Mouse (Mus musculus) retina, postnatal 1 day (tissue): ENCODE data around the gene Gm17577.
"Not testable (repeated sequence)": the region's sequence is repeated elsewhere in the genome, so short reads cannot be mapped to it uniquely, and the experiment has no call there.

Source experiments
- DNase-seq: peaks from one replicate; pipeline ENCODE4 v3.0.0-alpha.2; 2012

The Gm17577 gene

DNA sequence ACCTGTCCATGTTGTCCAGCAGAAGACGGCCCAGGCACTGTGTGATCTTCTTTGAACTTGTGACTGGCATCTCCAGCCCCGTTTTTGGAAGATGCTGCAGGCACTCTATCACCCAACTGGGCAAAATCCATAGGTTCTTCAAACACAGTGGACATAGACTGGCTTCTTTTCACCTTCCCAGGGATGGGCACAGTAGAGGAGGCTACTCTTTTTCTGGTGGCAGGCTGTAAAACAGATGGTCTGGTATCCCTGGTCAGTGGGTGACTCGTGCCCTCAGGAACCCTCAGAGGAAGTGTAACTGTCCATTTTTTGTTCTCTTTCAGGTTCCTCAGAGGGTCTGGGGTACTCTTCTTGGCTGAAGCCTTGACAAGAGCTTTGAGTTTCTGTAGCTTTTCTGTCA lies at the start of gene Gm17577:
Gene Gm17577, minus strand, starts transcription at position 101 of the 400 bp plus-strand sequence.
- DNase-seq: not testable (repeated sequence)

DNA sequence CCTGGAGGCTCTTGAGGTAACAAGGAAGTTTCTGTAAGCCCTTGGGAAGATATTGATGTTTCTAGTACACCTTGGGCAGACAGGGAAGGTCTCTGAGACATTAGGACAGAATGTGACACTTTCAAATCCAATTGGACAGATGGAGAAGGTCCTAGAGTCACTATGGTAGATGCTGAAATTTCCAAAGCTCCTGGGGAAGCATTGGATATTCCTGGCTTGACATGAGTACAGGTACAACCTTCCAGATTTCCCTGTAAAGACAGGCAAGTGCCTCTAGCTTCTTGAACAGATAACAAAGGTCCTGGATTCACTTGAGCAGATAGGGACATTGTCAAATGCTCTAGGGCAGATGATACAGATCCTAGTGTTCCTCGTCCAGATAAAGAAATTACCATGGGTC lies 24.3 kb downstream of the Gm17577 start, which contains the start of gene Srsx:
Gene Srsx, minus strand, starts transcription at position 101 of the 400 bp plus-strand sequence.
- not testable (repeated sequence) for DNase-seq
